Mouse (Mus musculus): ENCODE results near the gene D230025D16Rik. TPM values are rescaled to one million over a fixed set of nuclear protein-coding genes. Genes with fewer than 3 reads are reported as not detected.

D230025D16Rik gene
- polyA plus RNA-seq, 1 experiment from 2014 or later: 27.0 TPM

DNA sequence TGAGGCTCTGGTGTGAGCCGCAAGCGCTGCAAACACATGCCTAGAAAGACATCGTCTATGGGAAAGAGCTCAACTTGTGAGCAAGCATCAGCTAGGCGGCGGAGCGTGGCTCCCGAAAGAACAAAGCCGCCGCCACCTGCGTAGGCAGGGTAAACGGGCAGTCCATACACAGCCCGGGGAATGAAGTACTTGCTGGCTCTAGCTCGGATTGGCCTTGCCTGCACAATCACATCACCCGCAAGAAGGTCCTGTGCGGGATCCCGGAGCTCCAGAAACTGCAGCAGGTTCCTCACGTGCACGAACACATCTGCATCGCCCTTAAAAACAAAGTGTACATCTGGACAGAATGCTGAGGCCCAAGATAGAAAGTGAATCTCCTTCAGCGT lies 28.8 kb downstream of the D230025D16Rik start:
- Histone ChIP-seq H3K27me3 (ENCODE audit: insufficient read depth, poor library complexity, severe bottlenecking) (peaks cover 42% of the 10 kb centered on the region), H3K4me3 (peak overlapping the region; percentile 72), H3K4me1 (replicated peaks) (peaks cover 25% of the 10 kb centered on the region), H3K27ac (no peak overlapping the region), H3K36me3 (peaks cover 46% of the 10 kb centered on the region), H3K9me3 (no peaks in the 10 kb centered on the region)
- no peak for DNase-seq (ENCODE audit: low spot score)
- 39% methylated on average over 20 of the region's 20 CpGs for WGBS

DNA sequence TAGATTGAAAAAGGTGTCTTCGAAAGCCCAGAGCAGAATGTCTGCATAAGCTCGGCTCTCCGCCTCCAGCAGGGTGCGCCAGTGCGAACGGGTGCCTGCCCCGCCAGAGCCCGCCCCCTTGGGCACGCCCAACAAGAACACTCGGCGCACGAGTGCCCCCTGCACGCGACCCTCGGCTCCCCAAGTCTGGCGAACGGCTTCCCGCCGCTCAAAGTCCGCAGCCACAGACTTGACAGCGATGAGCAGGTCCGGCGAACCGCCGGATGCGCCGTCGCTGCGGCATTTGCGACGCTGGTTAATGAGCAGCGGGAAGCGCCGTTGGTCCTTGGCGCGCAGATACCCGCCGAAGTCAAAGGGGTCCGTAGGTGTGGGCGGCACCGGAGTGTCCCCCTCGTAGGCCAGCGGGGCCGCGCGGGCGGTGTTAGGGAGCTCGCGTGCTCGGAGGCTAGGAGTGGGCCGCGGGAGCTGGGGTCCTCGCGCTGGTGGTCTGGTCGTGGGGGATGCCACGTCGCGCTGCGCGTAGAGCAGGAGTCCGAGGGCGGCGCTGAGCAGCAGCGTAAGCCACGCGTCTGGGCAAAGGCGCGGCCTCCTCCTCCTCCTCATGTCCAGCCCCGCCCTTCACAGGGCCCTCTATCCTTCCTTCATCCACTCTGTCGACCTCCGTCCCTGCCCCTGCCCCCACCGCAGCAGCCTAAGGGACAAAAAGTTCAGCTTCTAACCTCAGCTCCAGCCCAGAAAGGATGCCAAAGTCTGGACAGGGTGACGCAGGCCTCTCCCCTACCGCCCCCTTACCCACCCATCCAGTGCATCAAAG lies 29.4 kb downstream of the D230025D16Rik start:
- Histone ChIP-seq H3K27me3 (ENCODE audit: insufficient read depth, poor library complexity, severe bottlenecking) (peaks cover 48% of the 10 kb centered on the region), H3K4me3 (peak overlapping the region; percentile 72), H3K36me3 (peaks cover 40% of the 10 kb centered on the region), H3K4me1 (replicated peaks) (peaks cover 31% of the 10 kb centered on the region), H3K9me3 (no peaks in the 10 kb centered on the region), H3K27ac (peak overlapping the region; percentile 84)
- 1% methylated on average over 74 of the region's 74 CpGs for WGBS
- DNase-seq (ENCODE audit: low spot score): peak; percentile 89

DNA sequence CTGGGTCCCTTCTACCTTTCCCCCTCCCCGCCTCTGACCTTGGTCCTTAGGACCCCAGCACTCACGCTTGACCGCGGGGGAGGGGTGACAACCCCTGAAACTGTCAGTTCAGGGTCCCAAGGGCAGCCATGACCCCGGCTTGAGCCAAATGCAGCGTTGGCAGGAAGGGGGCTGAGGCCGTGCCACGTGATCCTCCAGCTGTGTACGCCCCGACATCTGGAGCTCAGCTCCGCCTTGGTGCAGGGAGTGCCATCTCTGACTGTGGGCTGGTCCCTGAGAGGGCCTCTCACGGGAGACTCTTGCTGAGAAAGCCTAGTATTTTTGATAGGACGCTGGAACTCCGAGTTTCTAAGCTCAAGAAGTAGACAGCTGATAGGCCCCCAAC lies 30.0 kb downstream of the D230025D16Rik start, which contains the start of gene B3gnt9:
TSS of gene B3gnt9 (minus strand) at position 188 of the 385 bp plus-strand sequence.
- Histone ChIP-seq H3K4me3 (peak within 1 kb of the TSS; percentile 72), H3K27ac (peak within 1 kb of the TSS; percentile 84), H3K9me3 (no peaks in the 10 kb centered on the region), H3K27me3 (ENCODE audit: insufficient read depth, poor library complexity, severe bottlenecking) (peaks cover 54% of the 10 kb centered on the region), H3K4me1 (replicated peaks) (peaks cover 37% of the 10 kb centered on the region), H3K36me3 (peaks cover 34% of the 10 kb centered on the region)
- 2% methylated on average over 14 of the region's 14 CpGs for WGBS
- DNase-seq (ENCODE audit: low spot score): peak; percentile 64

DNA sequence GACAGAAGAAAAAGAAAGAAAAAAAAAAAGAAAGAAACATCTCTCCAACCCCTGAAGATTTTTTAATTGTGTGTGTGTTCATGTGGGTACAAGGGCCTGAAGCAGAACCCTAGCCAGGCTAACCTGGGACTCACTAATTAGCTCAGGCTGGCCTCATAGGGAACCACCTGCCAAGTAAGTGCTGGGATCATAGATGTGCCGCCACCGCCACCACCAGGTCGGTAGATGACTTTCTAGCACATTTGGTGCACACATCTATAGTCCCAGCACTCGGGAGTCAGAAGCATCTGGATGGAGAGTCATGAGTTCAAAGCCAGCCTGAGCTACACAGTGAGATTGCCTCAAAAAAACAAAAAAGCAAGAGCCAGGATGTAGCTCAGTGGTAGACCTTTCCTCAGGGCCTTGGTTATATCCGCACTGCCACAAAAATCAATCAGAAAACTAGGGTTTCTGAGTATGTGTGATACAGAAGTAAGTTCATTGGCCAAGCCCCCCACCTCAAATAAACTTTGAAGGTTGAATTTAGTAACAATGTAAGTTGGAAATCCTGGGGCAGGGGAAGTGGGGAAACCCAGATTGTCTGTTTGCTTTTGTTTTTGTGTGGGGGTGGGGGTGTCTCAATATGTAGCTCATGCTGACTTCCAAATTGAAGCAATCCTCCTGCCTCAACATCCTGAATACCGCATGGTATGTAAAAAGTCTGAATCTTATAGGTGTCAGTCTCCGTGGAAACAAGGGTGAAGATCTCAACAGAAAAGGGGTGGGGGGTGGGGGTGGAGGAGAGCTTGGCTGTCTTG lies 32.6 kb downstream of the D230025D16Rik start:
- Histone ChIP-seq H3K36me3 (peaks cover 9% of the 10 kb centered on the region), H3K9me3 (peaks cover 7% of the 10 kb centered on the region; the same call in 1 of the 2 replicates), H3K4me3 (no peak overlapping the region), H3K27ac (no peak overlapping the region), H3K4me1 (replicated peaks) (peaks cover 38% of the 10 kb centered on the region), H3K27me3 (ENCODE audit: insufficient read depth, poor library complexity, severe bottlenecking) (peaks cover 79% of the 10 kb centered on the region)
- 63% methylated on average over 7 of the region's 7 CpGs for WGBS
- DNase-seq (ENCODE audit: low spot score): no peak

DNA sequence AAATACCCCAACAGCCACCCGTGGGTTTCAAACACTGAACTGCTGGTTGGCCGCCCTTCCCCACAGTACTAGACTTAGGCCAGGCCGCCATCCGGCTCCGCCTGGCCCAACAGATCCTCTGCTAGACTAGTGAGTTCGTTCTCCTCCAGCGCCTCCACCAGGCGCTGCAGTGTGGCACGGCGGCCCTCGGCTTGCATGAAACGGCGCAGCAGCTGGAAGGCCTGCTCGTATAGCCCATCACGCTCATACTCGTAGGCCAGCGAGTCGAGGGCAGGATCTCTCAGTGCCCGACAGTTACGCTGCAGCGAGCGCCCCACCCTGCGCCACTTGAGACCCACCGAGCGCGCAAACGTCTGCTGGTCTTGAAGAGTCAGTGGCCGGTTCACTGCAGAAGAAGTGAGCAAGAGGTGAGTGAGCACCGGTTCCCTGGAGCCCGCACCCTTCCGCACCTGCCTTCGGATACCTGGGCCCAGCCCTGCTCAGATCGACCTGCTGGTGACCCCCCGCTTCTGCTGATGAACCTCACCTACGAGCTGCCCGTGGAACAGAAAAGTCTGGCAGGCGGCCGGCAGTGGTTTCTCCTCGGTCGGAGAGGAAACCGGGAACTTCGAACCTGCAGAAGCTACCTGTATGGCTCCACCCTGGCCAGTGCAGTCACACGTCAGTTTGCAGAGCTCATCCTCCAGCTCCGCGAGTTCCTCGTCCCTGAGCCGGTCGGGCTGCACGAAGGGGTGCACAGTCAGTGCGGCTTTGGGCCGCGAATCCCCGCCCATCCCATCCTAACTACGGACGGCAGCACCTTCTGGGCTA lies 34.2 kb downstream of the D230025D16Rik start:
- Histone ChIP-seq H3K27me3 (ENCODE audit: insufficient read depth, poor library complexity, severe bottlenecking) (peaks cover 95% of the 10 kb centered on the region), H3K9me3 (peaks cover 7% of the 10 kb centered on the region; the same call in 1 of the 2 replicates), H3K4me1 (replicated peaks) (peaks cover 34% of the 10 kb centered on the region), H3K27ac (no peak overlapping the region), H3K4me3 (peak overlapping the region; percentile 51), H3K36me3 (no peaks in the 10 kb centered on the region)
- WGBS: 2% methylated on average over 55 of the region's 55 CpGs
- DNase-seq (ENCODE audit: low spot score): peak; percentile 67

DNA sequence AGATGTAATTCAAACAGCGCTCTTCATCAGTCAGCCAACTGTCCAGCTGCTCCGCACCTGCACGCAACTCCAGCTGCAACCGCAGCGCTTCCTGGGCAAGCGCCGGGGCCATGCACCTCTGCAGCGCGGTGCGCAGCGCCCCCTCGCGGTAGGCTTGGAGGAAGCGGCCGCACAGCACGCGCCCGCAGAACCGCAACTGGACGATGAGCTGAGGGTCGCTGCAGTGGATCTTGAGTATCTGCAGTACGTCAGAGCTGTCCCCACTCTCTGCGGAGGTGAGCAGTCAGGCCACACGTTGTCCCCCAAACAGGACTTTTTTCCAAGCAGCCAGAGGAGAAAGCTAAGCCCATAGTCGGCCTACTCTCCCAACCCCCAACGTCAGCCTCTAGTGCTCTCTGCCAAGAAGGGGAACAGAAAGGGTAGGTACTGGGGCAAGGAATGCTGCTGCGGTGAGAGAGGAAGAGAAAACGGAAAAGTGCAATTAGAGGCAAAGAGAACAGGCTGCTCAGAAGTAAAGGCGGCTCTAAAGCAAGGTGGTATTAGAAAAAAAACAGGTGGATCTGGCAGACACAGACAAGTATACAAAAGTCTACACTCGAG lies 34.9 kb downstream of the D230025D16Rik start:
- Histone ChIP-seq H3K36me3 (no peaks in the 10 kb centered on the region), H3K4me3 (peak overlapping the region; percentile 51), H3K9me3 (peaks cover 7% of the 10 kb centered on the region; the same call in 1 of the 2 replicates), H3K27me3 (ENCODE audit: insufficient read depth, poor library complexity, severe bottlenecking) (peaks cover 100% of the 10 kb centered on the region), H3K4me1 (replicated peaks) (peaks cover 34% of the 10 kb centered on the region), H3K27ac (no peak overlapping the region)
- WGBS: 4% methylated on average over 30 of the region's 30 CpGs
- peak; percentile 84 for DNase-seq (ENCODE audit: low spot score)

DNA sequence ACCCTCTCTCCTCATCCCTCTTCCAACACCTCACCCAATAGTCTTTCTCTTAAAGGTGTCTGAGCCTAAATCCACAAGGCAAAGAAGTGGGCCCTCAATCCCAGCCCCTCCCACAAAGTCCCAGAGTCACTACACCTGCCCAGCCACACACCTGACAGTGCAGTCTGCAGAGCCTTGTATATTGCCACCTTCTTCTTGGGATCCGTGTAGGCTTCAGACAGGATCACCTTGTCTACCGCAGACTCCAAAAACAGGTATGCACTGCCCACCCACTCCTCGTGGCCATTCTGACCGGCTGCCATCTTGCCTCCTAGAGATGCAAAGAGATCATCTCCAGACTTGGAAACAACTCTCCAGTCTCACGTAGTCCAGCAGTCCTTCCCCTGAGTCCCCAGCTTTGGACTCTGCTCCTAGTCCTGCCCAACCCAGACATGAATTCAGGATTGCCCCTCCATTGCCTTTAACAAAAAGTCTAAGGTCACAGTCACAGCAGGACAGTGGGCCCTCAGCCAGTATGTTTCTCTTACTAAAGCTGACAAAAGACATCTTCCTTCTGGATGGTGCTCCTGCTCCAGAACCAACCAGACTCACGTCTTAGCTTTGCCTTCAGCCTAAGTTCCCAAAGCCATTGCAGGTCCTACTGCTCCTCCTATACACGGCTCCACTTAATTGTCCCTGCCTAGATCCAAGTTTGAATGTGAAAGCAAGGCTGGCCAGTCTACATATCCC lies 35.6 kb downstream of the D230025D16Rik start:
- WGBS: 61% methylated on average over 7 of the region's 7 CpGs
- no peak overlapping the region for H3K4me3 ChIP-seq
- DNase-seq (ENCODE audit: low spot score): no peak
- no peaks in the 10 kb centered on the region for H3K36me3 ChIP-seq
- no peak overlapping the region for H3K27ac ChIP-seq
- H3K27me3 ChIP-seq (ENCODE audit: insufficient read depth, poor library complexity, severe bottlenecking): peaks cover 100% of the 10 kb centered on the region
- H3K4me1 ChIP-seq (replicated peaks): peaks cover 31% of the 10 kb centered on the region
- peaks cover 7% of the 10 kb centered on the region; the same call in 1 of the 2 replicates for H3K9me3 ChIP-seq

DNA sequence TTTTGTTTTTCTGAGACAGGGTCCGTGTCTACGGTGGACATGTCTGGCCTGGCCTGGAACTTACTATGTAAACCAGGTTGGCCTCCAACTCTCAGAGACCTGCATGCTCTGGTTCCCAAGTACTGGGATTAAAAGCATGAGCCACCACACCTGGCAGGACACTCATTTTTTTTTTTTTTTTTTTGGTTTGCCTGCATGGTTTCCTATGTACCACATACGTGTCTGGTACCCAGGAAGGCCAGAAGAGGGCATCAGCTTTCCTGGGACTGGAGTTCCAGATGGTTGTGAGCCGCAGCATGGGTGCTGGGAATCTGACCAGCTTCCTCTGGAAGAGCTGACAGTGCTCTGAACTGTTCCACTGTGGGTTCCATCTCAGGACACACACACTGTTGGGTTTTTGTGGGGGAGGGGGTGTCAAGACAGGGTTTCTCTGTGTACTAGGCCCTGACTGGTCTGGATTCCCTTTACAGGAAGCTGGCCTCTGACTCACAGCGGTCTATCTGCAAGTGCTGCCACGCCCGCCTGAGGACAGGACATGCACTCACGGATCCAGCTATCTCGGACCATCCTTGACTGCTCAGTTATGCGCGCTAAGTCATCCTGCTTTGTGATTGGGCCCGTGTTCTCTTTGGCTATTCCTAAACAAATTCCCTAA lies 36.5 kb downstream of the D230025D16Rik start:
- no peak overlapping the region for H3K4me3 ChIP-seq
- H3K36me3 ChIP-seq: no peaks in the 10 kb centered on the region
- WGBS: 86% methylated on average over 12 of the region's 12 CpGs
- peaks cover 12% of the 10 kb centered on the region for H3K9me3 ChIP-seq
- no peak for DNase-seq (ENCODE audit: low spot score)
- peaks cover 100% of the 10 kb centered on the region for H3K27me3 ChIP-seq (ENCODE audit: insufficient read depth, poor library complexity, severe bottlenecking)
- no peak overlapping the region for H3K27ac ChIP-seq
- H3K4me1 ChIP-seq (replicated peaks): peaks cover 30% of the 10 kb centered on the region

DNA sequence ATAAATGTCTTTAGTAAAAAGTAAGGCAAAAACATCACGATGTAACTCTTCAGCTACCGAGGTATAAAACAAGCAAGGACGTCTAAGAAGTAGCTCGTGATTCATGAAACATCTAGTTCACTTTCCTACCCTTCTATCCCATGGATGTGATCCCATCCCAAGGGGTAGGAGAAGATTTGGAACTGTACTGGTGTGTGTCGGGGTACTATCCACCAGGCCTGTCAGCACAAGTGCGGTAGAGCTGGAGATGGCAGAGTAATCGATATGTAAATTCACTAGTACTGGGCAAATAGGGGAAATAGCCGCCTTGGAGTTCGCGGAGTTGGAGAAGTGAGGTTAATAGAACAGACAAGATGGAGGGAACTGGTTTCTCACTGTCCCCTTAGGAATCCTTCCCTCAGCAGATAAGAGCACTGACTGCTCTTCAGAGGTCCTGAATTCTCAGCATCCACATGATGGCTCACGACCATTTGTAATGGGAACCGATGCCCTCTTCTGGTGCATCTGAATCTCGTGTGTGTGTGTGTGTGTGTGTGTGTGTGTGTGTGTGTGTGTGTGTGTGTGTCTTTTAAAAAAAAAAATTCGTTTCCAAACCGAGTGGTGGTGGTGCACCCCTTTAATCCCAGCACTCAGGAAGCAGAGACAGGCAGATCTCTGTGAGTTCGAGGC lies 38.4 kb downstream of the D230025D16Rik start:
- Histone ChIP-seq H3K27ac (no peak overlapping the region), H3K36me3 (no peaks in the 10 kb centered on the region), H3K4me1 (replicated peaks) (peaks cover 39% of the 10 kb centered on the region), H3K27me3 (ENCODE audit: insufficient read depth, poor library complexity, severe bottlenecking) (peaks cover 100% of the 10 kb centered on the region), H3K9me3 (peaks cover 13% of the 10 kb centered on the region), H3K4me3 (peak overlapping the region; percentile 74; the same call in 1 of the 2 replicates)
- no peak for DNase-seq (ENCODE audit: low spot score)
- 42% methylated on average over 16 of the region's 16 CpGs for WGBS

DNA sequence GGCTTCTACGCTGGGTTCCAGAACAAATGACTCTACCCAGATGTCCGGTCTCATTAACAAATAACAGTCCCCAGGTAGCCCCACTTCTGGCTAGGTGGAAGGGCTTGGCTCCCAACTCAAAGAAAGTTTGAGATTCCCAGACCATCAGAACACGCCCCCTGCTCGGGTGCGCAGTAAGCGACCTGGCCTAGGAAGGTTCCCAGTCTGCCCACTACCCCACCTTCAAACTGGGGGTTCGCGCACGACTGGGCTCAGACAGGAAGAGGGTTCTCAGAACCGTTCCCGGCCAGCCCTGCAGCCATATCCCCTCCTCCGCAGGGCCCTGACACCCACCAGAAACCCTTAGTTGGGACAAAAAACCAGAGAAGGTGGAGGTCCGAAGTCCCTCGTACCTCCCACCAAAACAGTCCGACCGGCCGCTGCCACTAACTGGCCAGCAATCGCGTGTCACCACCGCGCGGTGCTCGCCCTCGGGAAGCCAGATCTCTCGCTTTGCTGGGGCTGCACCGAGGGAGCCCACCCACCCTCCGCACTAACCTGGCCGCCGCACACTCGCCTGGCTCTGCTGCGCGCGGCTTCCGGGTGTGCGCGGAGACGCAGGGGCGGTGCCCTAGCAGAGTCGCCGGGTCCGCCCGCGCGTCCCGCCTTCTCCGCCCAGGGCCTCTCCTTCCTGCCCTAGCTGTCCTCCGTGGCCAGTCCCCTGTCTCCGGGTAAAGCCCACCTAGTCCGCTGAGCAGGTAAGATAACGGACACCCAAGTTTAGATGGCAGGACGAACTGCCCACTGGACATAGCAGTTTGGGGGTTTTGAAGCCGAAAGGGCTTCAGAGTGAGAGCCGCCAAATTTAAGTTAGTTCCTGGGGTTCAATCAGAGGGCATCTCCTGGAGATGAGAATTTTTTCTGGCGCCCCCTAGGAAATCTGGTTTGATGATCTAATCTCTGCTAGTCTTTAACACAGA lies 39.4 kb downstream of the D230025D16Rik start, which contains the start of the genes Tradd and Fbxl8:
TSS of gene Tradd (minus strand) at position 586 of the 959 bp plus-strand sequence.
TSS of gene Fbxl8 (plus strand) at position 625 of the 959 bp plus-strand sequence.
- Histone ChIP-seq H3K9me3 (peaks cover 13% of the 10 kb centered on the region), H3K36me3 (no peaks in the 10 kb centered on the region), H3K27me3 (ENCODE audit: insufficient read depth, poor library complexity, severe bottlenecking) (peaks cover 100% of the 10 kb centered on the region), H3K27ac (peak within 1 kb of the TSS; percentile 56), H3K4me3 (peak within 1 kb of the TSS; percentile 74), H3K4me1 (replicated peaks) (peaks cover 39% of the 10 kb centered on the region)
- WGBS: 1% methylated on average over 54 of the region's 54 CpGs
- DNase-seq (ENCODE audit: low spot score): peak; percentile 76

All from hindbrain, embryonic 10.5 days (tissue).